Mouse (Mus musculus) bone marrow macrophage, adult 2 months (primary cell): ENCODE measurements around the gene Gpr137c.

Experiments
- CTCF ChIP-seq: IDR thresholded peaks from 2 replicates; pipeline ENCODE4 v1.5.1; 2012; ENCODE audit warnings: low read depth, mild to moderate bottlenecking, low read length, moderate library complexity
- POLR2A ChIP-seq: IDR thresholded peaks from 2 replicates; pipeline ENCODE4 v1.6.1; 2012; ENCODE audit warnings: mild to moderate bottlenecking, low read depth, low read length, borderline replicate concordance

DNA sequence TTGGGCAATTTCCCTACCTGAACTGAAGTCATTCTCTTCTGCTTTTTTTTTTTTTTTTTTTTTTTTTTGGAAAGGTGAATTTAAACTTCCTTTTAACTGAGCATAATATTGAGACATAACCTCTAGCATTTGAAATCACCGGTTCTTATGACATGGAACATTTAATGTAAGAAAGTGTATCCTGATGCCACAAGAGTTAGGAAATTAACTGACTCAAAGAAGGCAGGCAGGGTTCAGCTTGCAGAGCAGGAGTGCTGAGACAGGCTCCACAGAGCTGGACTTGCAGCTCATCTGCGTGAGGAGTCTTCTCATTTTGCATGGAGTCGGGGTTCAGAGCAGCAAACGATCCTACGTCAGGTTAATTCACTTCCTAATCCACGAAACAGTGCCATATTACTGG, 56.3 kb downstream of the Gpr137c start:
- TF ChIP-seq CTCF, result no peak
- no peak for TF ChIP-seq POLR2A
